Mouse (Mus musculus) heart, adult 2 months (tissue): ENCODE results near the gene Slc52a3. TPM values are rescaled to one million over a fixed set of nuclear protein-coding genes. Genes with fewer than 3 reads are reported as not detected.

Experiments
- DNase-seq, 2 experiments: peaks; one replicate each; pipeline ENCODE4 v3.0.0; 2021
- H3K27ac ChIP-seq: fragments of 200-600 bp; 2 replicates; pipeline ENCODE4 v1.8.1; 2022
- H3K27me3 ChIP-seq: fragments of 200-500 bp; 2 replicates; pipeline ENCODE4 v1.6.1; 2012; ENCODE audit warnings: mild to moderate bottlenecking, low read length, inconsistent platforms, mixed read lengths; ENCODE audit not compliant: control insufficient read depth, insufficient read depth
- H3K36me3 ChIP-seq: fragments of 200-500 bp; 2 replicates; pipeline ENCODE4 v1.6.1; 2012; ENCODE audit warnings: low read length, inconsistent platforms; ENCODE audit not compliant: control insufficient read depth, insufficient read depth
- H3K4me1 ChIP-seq: fragments of 200-500 bp; 2 replicates; pipeline ENCODE4 v1.6.1; 2011; ENCODE audit warnings: low read length; ENCODE audit not compliant: control insufficient read depth, insufficient read depth
- H3K4me3 ChIP-seq: fragments of 200-600 bp; 2 replicates; pipeline ENCODE4 v1.8.1; 2022
- H3K79me2 ChIP-seq: fragments of 200-500 bp; replicated peaks from 2 replicates; pipeline ENCODE4 v1.6.1; 2012; ENCODE audit warnings: mild to moderate bottlenecking, inconsistent platforms, low read length, moderate library complexity, mixed read lengths; ENCODE audit not compliant: control insufficient read depth, insufficient read depth
- H3K9ac ChIP-seq: fragments of 200-500 bp; 2 replicates; pipeline ENCODE4 v1.6.1; 2012; ENCODE audit warnings: low read depth, mild to moderate bottlenecking, control low read depth, inconsistent platforms, low read length, mixed read lengths
- CTCF ChIP-seq: fragments of 200-600 bp; IDR thresholded peaks from 2 replicates; pipeline ENCODE4 v1.8.1; 2022; ENCODE audit warnings: antibody characterized with exemption, mild to moderate bottlenecking, moderate library complexity
- EP300 ChIP-seq: fragments of 200-500 bp; IDR thresholded peaks from 2 replicates; pipeline ENCODE4 v1.6.1; 2011; ENCODE audit warnings: low read depth, low read length, control low read depth; ENCODE audit not compliant: insufficient read depth
- POLR2A ChIP-seq: fragments of 200-500 bp; IDR thresholded peaks from 2 replicates; pipeline ENCODE4 v1.6.1; 2011; ENCODE audit warnings: mild to moderate bottlenecking, low read depth, low read length, control low read depth; ENCODE audit not compliant: insufficient read depth
- WGBS: fragments of 180-500 bp; shearing (Covaris S2); methylation state at CpG from one replicate; pipeline ENCODE4 v1.1.7; 2018; 5-methylcytosine and 5-hydroxymethylcytosine counted together
- intact Hi-C: fragments of 180-260 bp; cut with DNase I; formaldehyde crosslinking; loops from one replicate; pipeline ENCODE4 v1.15.1; 2025
- polyA plus RNA-seq: library from polyadenylated mRNA; depleted of rRNA; stranded (reverse); fragments of >200 nt; gene quantifications from 2 replicates; pipeline ENCODE4 v1.2.3, GENCODE M21; 2012
- total RNA-seq, 2 experiments: library from RNA; stranded (reverse); gene quantifications; 2 replicates each; pipeline ENCODE4 v1.2.3; 2021

Slc52a3 gene
- total and polyA plus RNA-seq, 3 experiments: 1.8 to 3.4 (median 2.5) TPM

DNA sequence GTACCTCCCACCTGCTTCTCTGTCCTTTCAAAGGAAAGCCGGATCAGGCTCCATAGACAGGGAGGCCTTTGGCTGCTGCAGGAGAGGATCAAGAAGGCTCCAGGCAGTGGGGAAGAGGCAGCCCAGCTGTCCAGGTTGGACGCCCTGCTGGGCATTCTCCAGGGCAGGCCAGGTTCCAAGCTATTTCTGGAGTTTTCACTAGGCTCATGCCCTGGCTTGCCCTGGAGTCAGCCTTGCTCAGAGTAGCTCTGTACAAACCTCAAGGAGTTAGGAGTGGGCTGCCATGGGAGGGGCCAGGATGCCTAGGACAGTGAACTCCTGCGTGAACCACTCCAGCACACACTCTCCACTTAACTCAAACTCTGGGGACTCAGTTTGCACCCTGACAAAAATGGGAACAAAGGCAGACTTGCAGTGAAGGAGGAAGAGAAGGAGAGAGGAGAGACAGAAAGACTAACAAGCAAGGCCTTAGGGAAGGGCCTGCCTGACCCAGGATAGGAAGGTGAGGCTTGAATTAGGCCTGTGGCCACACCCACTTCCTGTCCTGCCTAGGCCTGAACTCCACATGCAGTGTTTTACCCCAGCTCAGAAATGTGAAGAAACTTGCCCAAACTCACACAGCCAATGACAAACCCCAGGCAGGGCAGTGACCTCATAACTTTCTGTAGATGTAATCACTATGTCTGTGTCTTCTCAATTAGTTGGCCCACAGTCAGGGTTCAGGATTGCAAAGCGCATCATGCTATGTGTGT lies 18.4 kb upstream of the Slc52a3 start:
- Histone ChIP-seq H3K27ac (peak overlapping the region; percentile 83), H3K27me3 (no peaks in the 10 kb centered on the region), H3K4me1 (peaks cover 27% of the 10 kb centered on the region), H3K4me3 (no peak overlapping the region), H3K9ac (peak overlapping the region; percentile 27; the same call in 1 of the 2 replicates), H3K36me3 (no peaks in the 10 kb centered on the region), H3K79me2 (no peaks in the 10 kb centered on the region)
- WGBS: 45% methylated on average over 4 of the region's 4 CpGs
- intact Hi-C loops: no loop called here
- TF ChIP-seq CTCF (peak; percentile 11; the same call in 1 of the 2 replicates), POLR2A (no peak)
- peak; percentile 68 to 76 for DNase-seq

DNA sequence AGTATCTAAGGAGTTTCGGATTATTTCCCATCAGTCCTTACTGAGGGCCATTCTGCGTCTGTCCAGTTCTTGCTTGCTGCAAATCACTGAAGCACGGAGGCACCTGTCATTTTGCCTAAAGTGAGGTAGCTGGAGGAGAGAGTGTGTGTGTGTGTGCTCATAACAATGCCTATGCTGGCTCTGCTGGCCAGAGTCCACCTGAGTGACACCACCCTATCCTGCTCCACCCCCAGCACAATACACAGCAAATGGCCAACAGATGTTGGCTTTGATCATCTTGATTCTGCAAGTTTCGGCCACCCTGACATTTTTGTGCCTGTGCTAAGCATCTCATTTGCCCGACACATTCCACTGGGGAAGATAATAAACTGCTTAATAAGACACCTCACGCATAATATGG lies 17.8 kb upstream of the Slc52a3 start:
- 48% methylated on average over 6 of the region's 6 CpGs for WGBS
- TF ChIP-seq EP300 (peak; percentile 75; the same call in 1 of the 2 replicates), CTCF (no peak)
- Histone ChIP-seq H3K27me3 (no peaks in the 10 kb centered on the region), H3K4me3 (peak overlapping the region; percentile 64), H3K4me1 (peaks cover 25% of the 10 kb centered on the region), H3K36me3 (no peaks in the 10 kb centered on the region), H3K79me2 (no peaks in the 10 kb centered on the region), H3K27ac (peak overlapping the region; percentile 83), H3K9ac (no peak overlapping the region)
- intact Hi-C loops: no loop called here
- DNase-seq: peak in 1 of 2 experiments; percentile 65

DNA sequence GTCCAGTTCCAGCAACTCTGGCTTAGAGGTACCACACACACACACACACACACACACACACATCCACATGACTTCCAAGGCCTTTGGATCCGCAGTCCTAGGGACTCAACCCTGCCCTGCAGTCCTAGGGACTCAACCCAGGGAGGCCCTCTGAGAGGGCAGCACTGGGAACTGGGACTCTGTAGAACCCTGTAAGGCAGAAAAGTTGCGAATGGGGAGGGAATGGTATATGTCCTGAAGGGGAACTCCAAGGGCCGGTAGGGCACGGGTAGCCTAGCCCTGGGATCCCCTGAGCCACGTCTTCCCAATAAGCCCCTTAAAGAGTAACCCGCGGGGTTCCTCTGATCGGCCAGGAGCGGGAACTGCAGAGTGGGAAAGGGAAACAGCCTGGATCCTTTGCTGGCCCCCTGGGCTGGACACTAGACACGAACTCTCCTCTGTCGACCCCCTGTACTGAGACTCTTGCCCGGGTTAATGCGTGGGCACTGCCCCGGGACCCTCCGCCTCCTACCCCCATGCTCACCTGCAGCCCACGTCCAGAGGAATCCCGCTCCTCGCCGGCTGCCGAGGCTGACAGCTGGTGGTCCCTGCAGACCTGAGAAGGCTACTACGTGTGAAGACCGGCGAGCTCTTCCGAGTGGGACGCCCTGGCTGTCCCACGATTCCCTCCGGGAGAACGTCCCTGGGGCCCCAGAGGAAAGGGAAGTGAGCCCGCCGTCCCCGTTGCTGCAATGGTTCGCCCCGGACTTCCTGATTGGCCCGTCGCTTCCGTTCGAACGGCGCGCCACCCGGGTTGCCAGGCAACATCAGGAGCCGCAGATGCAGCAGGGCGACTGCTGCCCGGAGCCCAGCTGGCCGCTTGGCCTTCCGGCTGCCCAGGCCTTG lies 16.6 kb upstream of the Slc52a3 start, which contains the start of gene Fam110a:
TSS of gene Fam110a (minus strand) at position 750 of the 885 bp plus-strand sequence.
- H3K27ac ChIP-seq: peak within 1 kb of the TSS; percentile 83
- H3K27me3 ChIP-seq: no peaks in the 10 kb centered on the region
- intact Hi-C loops: no loop called here
- H3K79me2 ChIP-seq: no peaks in the 10 kb centered on the region
- peak within 1 kb of the TSS; percentile 64 for H3K4me3 ChIP-seq
- TF ChIP-seq POLR2A (peak; percentile 51; the same call in 1 of the 2 replicates), EP300 (peak; percentile 70; the same call in 1 of the 2 replicates), CTCF (no peak)
- H3K36me3 ChIP-seq: no peaks in the 10 kb centered on the region
- H3K4me1 ChIP-seq: peaks cover 24% of the 10 kb centered on the region
- WGBS: 4% methylated on average over 46 of the region's 46 CpGs
- DNase-seq: peak; percentile 92 to 94
- H3K9ac ChIP-seq: peak within 1 kb of the TSS; percentile 75

DNA sequence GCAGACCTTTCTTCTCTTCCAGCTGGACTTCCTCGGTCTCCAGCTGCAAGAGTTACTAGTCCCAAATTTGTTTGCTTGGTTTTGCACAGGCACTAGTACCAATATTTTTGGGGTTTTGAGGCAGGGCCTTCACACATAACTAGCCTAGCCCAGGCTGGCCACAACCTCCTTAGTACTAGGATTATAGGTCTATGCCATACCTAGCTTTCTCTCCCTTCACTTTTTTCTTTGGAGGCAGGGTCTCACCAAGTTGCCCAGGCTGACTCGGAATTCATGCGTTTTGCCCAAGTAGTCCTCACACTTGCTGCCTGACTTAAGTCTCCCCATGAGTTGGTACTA lies 16.0 kb upstream of the Slc52a3 start:
- no peak for DNase-seq
- no peaks in the 10 kb centered on the region for H3K79me2 ChIP-seq
- peak overlapping the region; percentile 83 for H3K27ac ChIP-seq
- H3K4me1 ChIP-seq: peaks cover 24% of the 10 kb centered on the region
- H3K36me3 ChIP-seq: no peaks in the 10 kb centered on the region
- WGBS: 47% methylated on average over 3 of the region's 3 CpGs
- H3K9ac ChIP-seq: no peak overlapping the region
- intact Hi-C loops: no loop called here
- peak overlapping the region; percentile 64 for H3K4me3 ChIP-seq
- no peaks in the 10 kb centered on the region for H3K27me3 ChIP-seq
- no peak for TF ChIP-seq EP300
- TF ChIP-seq CTCF: no peak

DNA sequence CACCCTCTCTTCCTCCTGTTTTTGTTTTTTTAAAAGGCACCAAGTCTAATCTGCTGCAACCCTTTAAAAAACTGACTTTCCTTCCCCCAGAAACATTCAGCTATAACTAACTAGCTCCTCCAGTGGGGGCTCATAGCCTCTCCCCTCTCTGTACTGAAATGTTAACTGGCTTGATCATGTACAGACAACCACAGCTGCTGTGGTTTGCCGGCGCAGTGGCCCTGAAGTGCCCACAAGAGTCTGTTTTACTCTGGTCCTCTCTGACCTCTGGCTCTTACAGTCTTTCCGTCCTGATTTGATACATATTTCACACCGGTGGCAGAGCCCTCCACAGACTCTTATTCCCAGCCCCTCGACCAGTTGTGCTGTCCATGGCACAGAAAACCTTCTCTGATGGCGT lies 15.0 kb upstream of the Slc52a3 start:
- no peak overlapping the region for H3K27ac ChIP-seq
- H3K4me1 ChIP-seq: peaks cover 24% of the 10 kb centered on the region
- H3K27me3 ChIP-seq: no peaks in the 10 kb centered on the region
- no peaks in the 10 kb centered on the region for H3K36me3 ChIP-seq
- H3K79me2 ChIP-seq: no peaks in the 10 kb centered on the region
- WGBS: 78% methylated on average over 6 of the region's 6 CpGs
- H3K9ac ChIP-seq: no peak overlapping the region
- DNase-seq: no peak
- intact Hi-C loops: no loop called here
- no peak overlapping the region for H3K4me3 ChIP-seq
- TF ChIP-seq EP300 (no peak), CTCF (no peak), POLR2A (no peak)

DNA sequence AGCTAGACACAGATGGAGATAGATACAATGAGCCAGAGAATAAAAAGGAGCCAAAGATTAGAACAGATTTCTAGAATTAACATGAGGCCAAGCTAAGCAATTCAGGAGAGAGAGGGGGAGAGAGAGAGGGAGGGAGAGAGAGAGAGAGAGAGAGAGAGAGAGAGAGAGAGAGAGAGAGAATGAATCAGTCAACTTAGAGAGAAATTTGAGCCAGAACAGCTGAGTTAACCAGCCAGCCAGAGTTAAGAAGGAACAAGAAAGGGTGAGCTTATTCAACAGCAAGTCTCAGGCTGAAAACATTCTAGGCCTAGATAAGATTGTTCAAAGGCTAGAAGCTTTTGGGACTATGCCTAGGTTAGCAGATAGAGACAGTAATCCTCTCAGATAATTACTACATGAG lies 13.8 kb upstream of the Slc52a3 start:
- Histone ChIP-seq H3K9ac (no peak overlapping the region), H3K4me1 (peaks cover 20% of the 10 kb centered on the region), H3K36me3 (no peaks in the 10 kb centered on the region), H3K79me2 (no peaks in the 10 kb centered on the region), H3K27ac (no peak overlapping the region), H3K4me3 (no peak overlapping the region), H3K27me3 (no peaks in the 10 kb centered on the region)
- intact Hi-C loops: no loop called here
- DNase-seq: no peak
- TF ChIP-seq CTCF: no peak
- no peak for TF ChIP-seq EP300
- no peak for TF ChIP-seq POLR2A
